Mouse (Mus musculus) left cerebral cortex, postnatal 36 days (tissue): ENCODE measurements around the gene Rtbdn. TPM values are rescaled to one million over a fixed set of nuclear protein-coding genes. Genes with fewer than 3 reads are reported as not detected.

Source experiments
- DNase-seq, 2 experiments: peaks; one replicate each; pipeline ENCODE4 v3.0.0; 2021 to 2022; ENCODE audit warnings: low spot score in 2 of 2, mixed read lengths in 1 of 2
- intact Hi-C: fragments of 180-260 bp; cut with DNase I; formaldehyde crosslinking; loops from one replicate; pipeline ENCODE4 v1.15.1; 2025
- total RNA-seq, 2 experiments: library from RNA; stranded (reverse); gene quantifications; 2 replicates each; pipeline ENCODE4 v1.2.3; 2021

Gene Rtbdn
- total RNA-seq, 2 experiments from 2014 or later = 0.84 to 1.7 TPM

DNA sequence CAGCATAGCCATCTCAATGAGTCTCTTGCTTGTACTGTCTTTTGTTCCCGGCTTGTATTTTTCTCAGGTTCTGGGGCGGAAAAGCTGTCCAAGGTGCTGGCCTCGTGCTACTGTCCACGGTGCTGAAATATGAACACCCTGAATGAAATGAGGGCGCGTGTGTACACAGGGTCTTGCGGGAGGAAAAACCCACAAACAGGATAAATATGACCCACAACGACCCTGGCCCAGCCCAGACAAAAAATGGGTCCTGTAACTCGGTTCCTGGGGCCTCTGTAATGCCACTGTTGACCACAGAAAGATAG lies 402 bp downstream of the Rtbdn start:
- intact Hi-C loops = no loop called here
- no peak for DNase-seq

- no peak for DNase-seq
- intact Hi-C loops = no loop called here
Observed at GRCm38 (mm10) chr8:84949753-84950152, 3.0 kb downstream of the Rtbdn start.

GRCm38 (mm10) chr8:84952612-84953255 lies 5.9 kb downstream of the Rtbdn start:
- no peak for DNase-seq
- intact Hi-C loops = no loop called here

DNA sequence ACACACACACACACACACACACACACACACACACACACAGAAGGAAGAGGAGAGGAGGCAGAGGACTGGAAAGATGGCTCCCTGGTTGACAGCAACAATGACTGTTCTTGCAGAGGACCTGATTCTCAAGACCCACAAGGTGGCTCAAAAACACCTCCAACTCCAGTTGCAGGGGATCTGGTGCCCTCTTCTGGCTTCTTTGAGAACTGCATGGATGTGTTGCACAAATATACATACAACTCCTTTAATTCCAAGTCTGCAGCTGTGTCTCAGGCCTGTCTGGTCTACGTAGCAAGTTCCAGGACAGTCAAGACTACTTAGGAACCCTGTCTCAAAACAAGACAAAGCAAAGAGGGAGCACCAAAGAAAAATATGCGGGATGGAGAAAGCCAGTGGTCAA lies 10.0 kb downstream of the Rtbdn start:
- intact Hi-C loops = no loop called here
- DNase-seq = peak; percentile 67 to 74

DNA sequence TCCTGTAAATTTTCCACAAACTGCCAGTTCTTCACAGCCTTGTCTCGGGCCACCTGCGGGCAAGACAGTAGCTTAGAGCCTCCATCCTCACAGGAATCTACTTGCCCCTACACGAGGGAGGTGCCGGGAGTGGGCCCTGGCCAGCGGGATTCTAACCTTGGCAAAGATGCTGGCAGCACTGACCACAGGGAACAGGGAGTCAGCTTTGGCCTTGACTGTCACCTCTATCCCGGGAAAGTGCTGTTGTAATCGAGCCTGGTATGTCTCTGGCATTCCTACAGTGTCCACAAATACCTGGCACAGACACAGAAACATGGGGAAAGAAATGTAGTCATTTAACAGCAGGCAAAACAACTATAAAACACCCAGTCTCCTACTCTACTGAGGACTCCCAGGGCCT lies 13.0 kb downstream of the Rtbdn start:
- intact Hi-C loops = no loop called here
- no peak for DNase-seq

DNA sequence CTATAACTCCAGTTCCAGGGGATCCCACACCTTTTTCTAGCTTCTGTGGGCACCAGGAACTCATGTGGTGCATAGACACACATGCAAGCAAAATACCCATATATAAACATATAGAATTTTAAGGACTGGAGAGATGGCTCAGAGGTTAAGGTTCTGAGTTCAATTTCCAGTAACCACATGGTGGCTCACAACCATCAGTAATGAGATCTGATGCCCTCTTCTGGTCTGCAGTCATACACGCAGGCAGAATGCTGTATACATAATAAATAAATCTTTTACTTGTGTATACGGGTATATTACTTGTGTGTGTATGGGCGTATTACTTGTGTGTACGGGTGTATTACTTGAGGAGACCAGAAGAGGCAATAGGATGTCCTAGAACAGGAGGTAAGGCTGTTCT lies 17.2 kb downstream of the Rtbdn start:
- intact Hi-C loops = no loop called here
- DNase-seq = no peak

DNA sequence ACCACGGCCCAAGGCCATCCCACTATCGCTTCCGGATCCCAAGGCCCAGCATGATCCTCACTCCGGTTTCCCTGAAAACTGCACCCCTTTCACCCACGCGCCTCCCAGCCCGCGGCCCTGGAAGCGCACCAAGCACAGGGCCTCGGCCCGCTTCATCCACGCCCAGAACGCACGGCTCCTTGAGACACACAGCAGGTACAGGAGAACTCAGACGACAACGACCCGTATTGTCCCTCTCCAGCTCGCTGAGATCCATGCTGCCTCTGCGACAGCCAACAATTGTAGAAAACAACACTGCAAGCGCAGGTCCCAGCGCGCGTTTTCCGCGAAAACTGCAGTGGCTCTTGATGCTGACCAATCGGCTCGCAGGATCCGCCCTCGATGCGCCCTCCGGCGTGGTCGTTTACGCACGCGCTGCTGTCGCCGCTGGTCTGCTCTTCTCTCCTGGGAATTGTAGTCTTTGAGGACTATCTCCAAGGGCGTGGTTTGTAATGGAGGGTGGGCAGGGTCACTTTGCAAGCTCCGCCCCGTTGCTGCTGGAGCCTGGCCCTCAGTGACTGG lies 19.0 kb downstream of the Rtbdn start:
- intact Hi-C loops = loop anchor here (1.0 kb wide), 1 partner anchor 20 kb away; the partner anchor contains the start of gene Rtbdn
- peak; percentile 92 for DNase-seq

DNA sequence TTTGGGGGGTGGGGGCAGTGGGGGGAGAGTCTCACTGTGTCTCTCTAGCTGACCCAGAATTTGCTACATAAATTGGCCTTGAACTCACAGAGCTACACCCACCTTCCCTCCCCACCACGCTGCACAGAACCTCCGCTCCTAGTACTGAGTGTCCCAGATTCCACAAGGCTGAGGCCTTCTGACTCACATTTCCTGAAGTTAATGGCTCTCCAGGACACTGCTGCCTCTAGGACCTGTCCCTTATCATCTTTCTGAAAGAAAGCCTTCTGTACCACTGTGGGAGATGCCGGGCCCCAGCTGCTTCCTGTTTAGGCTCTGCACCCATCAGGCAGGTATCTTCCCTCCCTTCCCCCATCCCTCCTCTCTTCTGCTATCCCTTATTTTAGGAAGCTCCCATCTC lies 19.8 kb downstream of the Rtbdn start:
- intact Hi-C loops = no loop called here
- no peak for DNase-seq

- no peak for DNase-seq
- intact Hi-C loops = no loop called here
Observed at GRCm38 (mm10) chr8:84967532-84968304, 20.9 kb downstream of the Rtbdn start.

- intact Hi-C loops = no loop called here
- no peak for DNase-seq
Observed at GRCm38 (mm10) chr8:84968650-84969049, 21.9 kb downstream of the Rtbdn start.

- intact Hi-C loops = loop anchor here (5.0 kb wide), 1 partner anchor 38 kb away; no protein-coding TSS in a partner anchor
Observed at GRCm38 (mm10) chr8:84969241-84970134, 22.7 kb downstream of the Rtbdn start, which contains the start of the genes Gm49661, Prdx2 and Rnaseh2a. Gene Gm49661 (minus strand): TSS chr8:84969433. Gene Prdx2 (plus strand): TSS chr8:84969587. Gene Rnaseh2a (minus strand): TSS chr8:84969767.

GRCm38 (mm10) chr8:84970135-84970790 lies 23.5 kb downstream of the Rtbdn start:
- intact Hi-C loops = loop anchor here (5.0 kb wide), 1 partner anchor 37 kb away; no protein-coding TSS in a partner anchor
- DNase-seq = no peak

More at GRCm38 (mm10) chr8:84969241-84970134, 22.7 kb downstream of the Rtbdn start, which contains the start of the genes Gm49661, Prdx2 and Rnaseh2a:
- peak; percentile 71 to 78 for DNase-seq

GRCm38 (mm10) chr8:84970913-84971312 lies 24.1 kb downstream of the Rtbdn start:
- DNase-seq = no peak
- intact Hi-C loops = loop anchor here (5.0 kb wide), 1 partner anchor 36 kb away; no protein-coding TSS in a partner anchor

- intact Hi-C loops = loop anchor here (5.0 kb wide), 1 partner anchor 34 kb away; no protein-coding TSS in a partner anchor
Observed at GRCm38 (mm10) chr8:84973079-84973478, 26.3 kb downstream of the Rtbdn start.

DNA sequence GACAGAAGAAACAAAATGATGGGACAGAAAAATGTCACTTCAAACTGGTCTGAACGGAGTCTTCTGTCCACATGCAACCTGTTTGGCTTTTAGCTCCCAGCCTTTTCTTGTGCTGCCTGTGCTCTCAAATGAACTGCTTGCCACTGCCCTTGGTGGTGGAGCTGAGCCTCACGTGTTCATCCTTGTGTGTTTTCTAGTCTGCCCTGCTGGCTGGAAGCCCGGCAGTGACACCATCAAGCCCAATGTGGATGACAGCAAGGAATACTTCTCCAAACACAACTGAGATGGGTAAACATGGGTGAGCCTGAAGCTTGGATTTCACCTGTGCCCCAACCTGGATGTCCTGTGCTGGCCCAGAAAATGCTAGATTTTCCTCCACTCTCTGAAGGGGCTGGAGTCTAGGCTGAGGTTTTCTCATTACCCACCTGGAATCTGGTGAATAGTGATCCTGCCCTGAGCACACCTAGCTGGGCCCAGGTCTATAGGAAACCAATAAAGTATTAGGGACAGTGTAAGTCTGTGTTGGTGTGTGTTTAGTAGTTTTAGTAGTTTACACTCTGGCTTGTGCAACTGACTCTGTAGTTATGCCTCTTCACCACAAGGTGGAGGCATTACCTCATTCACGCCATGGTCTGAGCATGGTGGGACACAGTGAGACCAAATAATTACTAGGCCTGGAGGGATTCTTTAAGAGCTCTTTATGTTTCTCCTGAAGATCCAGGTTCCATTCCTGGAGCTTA lies 27.2 kb downstream of the Rtbdn start:
- intact Hi-C loops = loop anchor here (5.0 kb wide), 1 partner anchor 33 kb away; no protein-coding TSS in a partner anchor
- DNase-seq = no peak

More at GRCm38 (mm10) chr8:84973079-84973478, 26.3 kb downstream of the Rtbdn start:
- no peak for DNase-seq

GRCm38 (mm10) chr8:84974543-84975142 lies 27.9 kb downstream of the Rtbdn start:
- DNase-seq = no peak
- intact Hi-C loops = loop anchor here (1.0 to 5.0 kb wide), 3 partner anchors 16 to 53 kb away; partner anchors contain the start of genes Asna1, Hook2 and Trir

DNA sequence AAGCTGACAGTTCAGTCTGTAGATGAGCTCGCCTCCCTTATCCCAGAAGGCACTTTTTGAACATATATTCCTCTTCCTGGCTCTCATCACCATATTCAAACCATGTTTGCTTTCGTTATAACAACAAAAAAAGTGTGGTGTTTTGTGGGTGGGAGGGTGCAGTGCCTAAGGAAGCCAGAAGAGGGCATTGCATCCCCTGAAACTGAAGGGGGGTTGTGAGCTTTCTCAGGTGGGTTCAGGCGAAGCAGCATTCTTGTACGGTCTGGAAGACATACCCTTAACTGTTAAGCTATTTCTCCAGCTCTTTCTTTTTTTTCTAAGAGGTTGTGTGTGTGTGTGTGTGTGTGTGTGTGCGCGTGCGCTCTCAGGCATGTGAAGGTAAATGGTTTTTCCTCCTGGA lies 28.6 kb downstream of the Rtbdn start:
- intact Hi-C loops = loop anchor here (1.0 to 5.0 kb wide), 2 partner anchors 15 to 52 kb away; partner anchors contain the start of genes Asna1, Hook2 and Trir
- DNase-seq = peak in 1 of 2 experiments; percentile 54
